Mouse (Mus musculus): ENCODE results near the gene Repin1. TPM values are rescaled to one million over a fixed set of nuclear protein-coding genes. Genes with fewer than 3 reads are reported as not detected.

Repin1 gene
- total and polyA plus RNA-seq, 2 experiments = 31.1 to 73.6 TPM

GRCm38 (mm10) chr6:48628377-48628776 lies 34.7 kb downstream of the Repin1 start:
- 68% methylated on average over 3 of the region's 3 CpGs for WGBS
- H3K9ac ChIP-seq (ENCODE audit: low read depth, low read length) = no peak overlapping the region

GRCm38 (mm10) chr6:48628808-48629660 lies 35.4 kb downstream of the Repin1 start:
- Histone ChIP-seq H3K27me3 (ENCODE audit: control insufficient read depth, insufficient read depth, low read length) (peaks cover 12% of the 10 kb centered on the region), H3K4me3 (ENCODE audit: insufficient read depth, low read depth, low read length) (peak overlapping the region; percentile 54; the same call in 1 of the 2 replicates), H3K36me3 (ENCODE audit: control insufficient read depth, insufficient read depth, low read length) (no peaks in the 10 kb centered on the region), H3K27ac (replicated peaks; ENCODE audit: insufficient read depth, low read depth, low read length) (no peak overlapping the region), H3K9ac (ENCODE audit: low read depth, low read length) (peak overlapping the region; percentile 47; the same call in 1 of the 2 replicates), H3K4me1 (ENCODE audit: control insufficient read depth, insufficient read depth, low read length) (no peaks in the 10 kb centered on the region), H3K79me2 (ENCODE audit: control insufficient read depth, insufficient read depth, low read length) (no peaks in the 10 kb centered on the region)
- DNase-seq (ENCODE audit: extremely low read depth, low read depth, low spot score) = no peak
- TF ChIP-seq POLR2A (IDR thresholded peaks at IDR 0.05; ENCODE audit: extremely low read depth, insufficient read depth, low read length) = no peak
- TF ChIP-seq CTCF (IDR thresholded peaks at IDR 0.05; ENCODE audit: low read depth, low read length) = no peak
- 34% methylated on average over 54 of the region's 54 CpGs for WGBS

More at GRCm38 (mm10) chr6:48628377-48628776, 34.7 kb downstream of the Repin1 start:
- Histone ChIP-seq H3K4me3 (ENCODE audit: insufficient read depth, low read depth, low read length) (no peak overlapping the region), H3K27me3 (ENCODE audit: control insufficient read depth, insufficient read depth, low read length) (peaks cover 12% of the 10 kb centered on the region), H3K4me1 (ENCODE audit: control insufficient read depth, insufficient read depth, low read length) (no peaks in the 10 kb centered on the region), H3K27ac (replicated peaks; ENCODE audit: insufficient read depth, low read depth, low read length) (no peak overlapping the region), H3K36me3 (ENCODE audit: control insufficient read depth, insufficient read depth, low read length) (no peaks in the 10 kb centered on the region), H3K79me2 (ENCODE audit: control insufficient read depth, insufficient read depth, low read length) (no peaks in the 10 kb centered on the region)
- TF ChIP-seq CTCF (IDR thresholded peaks at IDR 0.05; ENCODE audit: low read depth, low read length) = no peak
- no peak for TF ChIP-seq POLR2A (IDR thresholded peaks at IDR 0.05; ENCODE audit: extremely low read depth, insufficient read depth, low read length)
- DNase-seq (ENCODE audit: extremely low read depth, low read depth, low spot score) = no peak

DNA sequence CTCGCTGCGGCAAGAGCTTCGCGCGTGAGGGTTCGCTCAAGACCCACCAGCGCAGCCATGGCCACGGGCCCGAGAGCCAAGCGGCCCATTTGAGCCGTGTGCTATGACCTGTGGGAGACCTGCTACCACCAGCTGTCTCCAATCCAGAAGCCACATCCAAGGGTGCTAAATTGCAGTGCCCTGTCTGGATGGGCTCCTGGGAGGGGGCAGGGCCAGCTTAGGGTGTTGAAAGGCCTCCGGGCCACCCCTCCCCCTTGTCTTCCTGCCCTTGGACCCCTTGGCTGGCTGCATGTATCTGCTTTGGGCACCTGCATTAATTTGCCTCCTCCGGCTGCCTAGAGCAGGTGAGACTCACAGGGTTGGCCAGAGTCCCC lies 36.0 kb downstream of the Repin1 start:
- peaks cover 12% of the 10 kb centered on the region for H3K27me3 ChIP-seq (ENCODE audit: control insufficient read depth, insufficient read depth, low read length)
- 42% methylated on average over 13 of the region's 13 CpGs for WGBS
- no peaks in the 10 kb centered on the region for H3K36me3 ChIP-seq (ENCODE audit: control insufficient read depth, insufficient read depth, low read length)
- H3K4me3 ChIP-seq (ENCODE audit: insufficient read depth, low read depth, low read length) = peak overlapping the region; percentile 54; the same call in 1 of the 2 replicates
- H3K4me1 ChIP-seq (ENCODE audit: control insufficient read depth, insufficient read depth, low read length) = no peaks in the 10 kb centered on the region
- no peaks in the 10 kb centered on the region for H3K79me2 ChIP-seq (ENCODE audit: control insufficient read depth, insufficient read depth, low read length)
- no peak overlapping the region for H3K27ac ChIP-seq (replicated peaks; ENCODE audit: insufficient read depth, low read depth, low read length)
- DNase-seq (ENCODE audit: extremely low read depth, low read depth, low spot score) = no peak
- TF ChIP-seq POLR2A (IDR thresholded peaks at IDR 0.05; ENCODE audit: extremely low read depth, insufficient read depth, low read length) (no peak), CTCF (IDR thresholded peaks at IDR 0.05; ENCODE audit: low read depth, low read length) (no peak)
- 0 out of 2 replicates have a peak overlapping the region, but pooled peaks have one; percentile 3 for H3K9ac ChIP-seq (ENCODE audit: low read depth, low read length)

DNA sequence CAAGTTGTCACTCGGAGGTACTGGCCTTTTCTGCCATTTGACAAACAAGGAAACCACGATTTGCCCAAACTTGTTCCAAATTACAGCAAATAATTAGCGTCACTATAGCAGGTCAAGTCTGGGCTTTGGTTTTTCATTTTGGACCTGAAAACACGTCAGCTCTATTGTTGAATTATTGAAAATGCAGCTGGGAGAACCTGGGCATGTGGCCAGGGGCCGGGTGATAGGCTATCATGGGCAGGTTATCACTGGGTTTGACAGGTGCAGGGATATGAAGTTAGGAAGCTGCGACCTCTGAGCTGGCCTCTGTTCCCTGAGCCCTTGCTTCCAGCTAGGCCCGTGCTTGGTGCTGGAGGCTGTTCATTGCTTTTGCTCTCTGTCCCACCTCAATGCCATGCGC lies 37.1 kb downstream of the Repin1 start:
- H3K36me3 ChIP-seq (ENCODE audit: control insufficient read depth, insufficient read depth, low read length) = no peaks in the 10 kb centered on the region
- DNase-seq (ENCODE audit: extremely low read depth, low read depth, low spot score) = no peak
- no peak overlapping the region for H3K27ac ChIP-seq (replicated peaks; ENCODE audit: insufficient read depth, low read depth, low read length)
- peaks cover 12% of the 10 kb centered on the region for H3K27me3 ChIP-seq (ENCODE audit: control insufficient read depth, insufficient read depth, low read length)
- no peak overlapping the region for H3K9ac ChIP-seq (ENCODE audit: low read depth, low read length)
- 89% methylated on average over 8 of the region's 8 CpGs for WGBS
- no peaks in the 10 kb centered on the region for H3K79me2 ChIP-seq (ENCODE audit: control insufficient read depth, insufficient read depth, low read length)
- TF ChIP-seq POLR2A (IDR thresholded peaks at IDR 0.05; ENCODE audit: extremely low read depth, insufficient read depth, low read length) (no peak), CTCF (IDR thresholded peaks at IDR 0.05; ENCODE audit: low read depth, low read length) (no peak)
- H3K4me3 ChIP-seq (ENCODE audit: insufficient read depth, low read depth, low read length) = no peak overlapping the region
- no peaks in the 10 kb centered on the region for H3K4me1 ChIP-seq (ENCODE audit: control insufficient read depth, insufficient read depth, low read length)

GRCm38 (mm10) chr6:48635105-48635504 lies 41.4 kb downstream of the Repin1 start:
- TF ChIP-seq POLR2A (IDR thresholded peaks at IDR 0.05; ENCODE audit: extremely low read depth, insufficient read depth, low read length) = no peak
- TF ChIP-seq CTCF (IDR thresholded peaks at IDR 0.05; ENCODE audit: low read depth, low read length) = no peak
- H3K9ac ChIP-seq (ENCODE audit: low read depth, low read length) = no peak overlapping the region
- H3K4me1 ChIP-seq (ENCODE audit: control insufficient read depth, insufficient read depth, low read length) = no peaks in the 10 kb centered on the region
- H3K4me3 ChIP-seq (ENCODE audit: insufficient read depth, low read depth, low read length) = no peak overlapping the region
- no peak overlapping the region for H3K27ac ChIP-seq (replicated peaks; ENCODE audit: insufficient read depth, low read depth, low read length)
- WGBS = 84% methylated on average over 2 of the region's 2 CpGs
- no peaks in the 10 kb centered on the region for H3K36me3 ChIP-seq (ENCODE audit: control insufficient read depth, insufficient read depth, low read length)
- no peaks in the 10 kb centered on the region for H3K79me2 ChIP-seq (ENCODE audit: control insufficient read depth, insufficient read depth, low read length)
- no peak for DNase-seq (ENCODE audit: extremely low read depth, low read depth, low spot score)
- H3K27me3 ChIP-seq (ENCODE audit: control insufficient read depth, insufficient read depth, low read length) = no peaks in the 10 kb centered on the region

- Histone ChIP-seq H3K4me1 (ENCODE audit: control insufficient read depth, insufficient read depth, low read length) (no peaks in the 10 kb centered on the region), H3K9ac (ENCODE audit: low read depth, low read length) (no peak overlapping the region), H3K27ac (replicated peaks; ENCODE audit: insufficient read depth, low read depth, low read length) (no peak overlapping the region), H3K4me3 (ENCODE audit: insufficient read depth, low read depth, low read length) (no peak overlapping the region), H3K27me3 (ENCODE audit: control insufficient read depth, insufficient read depth, low read length) (no peaks in the 10 kb centered on the region), H3K36me3 (ENCODE audit: control insufficient read depth, insufficient read depth, low read length) (no peaks in the 10 kb centered on the region), H3K79me2 (ENCODE audit: control insufficient read depth, insufficient read depth, low read length) (no peaks in the 10 kb centered on the region)
- no peak for TF ChIP-seq POLR2A (IDR thresholded peaks at IDR 0.05; ENCODE audit: extremely low read depth, insufficient read depth, low read length)
- TF ChIP-seq CTCF (IDR thresholded peaks at IDR 0.05; ENCODE audit: low read depth, low read length) = no peak
- no peak for DNase-seq (ENCODE audit: extremely low read depth, low read depth, low spot score)
- 88% methylated on average over 6 of the region's 6 CpGs for WGBS
Observed at GRCm38 (mm10) chr6:48636515-48636914, 42.8 kb downstream of the Repin1 start.
